Mouse (Mus musculus): Measurements from ENCODE around the gene Pik3r2. TPM values are rescaled to one million over a fixed set of nuclear protein-coding genes. Genes with fewer than 3 reads are reported as not detected.
A peak's percentile ranks its signal among the peaks of the same experiment; 100 is the strongest.

Gene Pik3r2
- polyA plus RNA-seq, 1 experiment from 2014 or later = 30.1 TPM

GRCm38 (mm10) chr8:70816679-70817078 is 40.2 kb upstream of the Pik3r2 start:
- H3K4me2 ChIP-seq (ENCODE audit: low read depth, low read length) = peak overlapping the region; percentile 1
- H3K9me3 ChIP-seq (replicated peaks; ENCODE audit: control insufficient read depth, low read length) = no peaks in the 10 kb centered on the region
- DNase-seq (ENCODE audit: low spot score) (no peak), ATAC-seq (replicated peaks; ENCODE audit: insufficient number of reproducible peaks, low FRiP score, low TSS enrichment, low read depth) (no peak)
- H3K36me3 ChIP-seq (replicated peaks; ENCODE audit: control insufficient read depth, insufficient read depth, low read depth, low read length) = no peaks in the 10 kb centered on the region
- peaks cover 12% of the 10 kb centered on the region for H3K27me3 ChIP-seq (ENCODE audit: control insufficient read depth, insufficient read depth, low read length)
- H3K4me1 ChIP-seq (ENCODE audit: control insufficient read depth, insufficient read depth, low read length) = no peaks in the 10 kb centered on the region; the same call in 1 of the 2 replicates
- H3K9ac ChIP-seq (replicated peaks; ENCODE audit: low read length) = no peak overlapping the region
- 7% methylated on average over 28 of the region's 30 CpGs for WGBS
- H3K27ac ChIP-seq (replicated peaks; ENCODE audit: low read depth, low read length) = no peak overlapping the region
- no peak overlapping the region for H3K4me3 ChIP-seq (ENCODE audit: low read depth, low read length)

GRCm38 (mm10) chr8:70812885-70813284 is 36.4 kb upstream of the Pik3r2 start:
- no peak overlapping the region for H3K4me2 ChIP-seq (ENCODE audit: low read depth, low read length)
- WGBS = 56% methylated on average over 4 of the region's 4 CpGs
- DNase-seq (ENCODE audit: low spot score) (no peak), ATAC-seq (replicated peaks; ENCODE audit: insufficient number of reproducible peaks, low FRiP score, low TSS enrichment, low read depth) (no peak)
- no peak overlapping the region for H3K4me3 ChIP-seq (ENCODE audit: low read depth, low read length)
- no peak overlapping the region for H3K9ac ChIP-seq (replicated peaks; ENCODE audit: low read length)
- peaks cover 12% of the 10 kb centered on the region for H3K27me3 ChIP-seq (ENCODE audit: control insufficient read depth, insufficient read depth, low read length)
- no peaks in the 10 kb centered on the region; the same call in 1 of the 2 replicates for H3K4me1 ChIP-seq (ENCODE audit: control insufficient read depth, insufficient read depth, low read length)
- H3K36me3 ChIP-seq (replicated peaks; ENCODE audit: control insufficient read depth, insufficient read depth, low read depth, low read length) = no peaks in the 10 kb centered on the region
- H3K27ac ChIP-seq (replicated peaks; ENCODE audit: low read depth, low read length) = no peak overlapping the region
- no peaks in the 10 kb centered on the region for H3K9me3 ChIP-seq (replicated peaks; ENCODE audit: control insufficient read depth, low read length)

GRCm38 (mm10) chr8:70812055-70812454 is 35.5 kb upstream of the Pik3r2 start:
- ATAC-seq (replicated peaks; ENCODE audit: insufficient number of reproducible peaks, low FRiP score, low TSS enrichment, low read depth) = no peak
- H3K4me3 ChIP-seq (ENCODE audit: low read depth, low read length) = no peak overlapping the region
- H3K36me3 ChIP-seq (replicated peaks; ENCODE audit: control insufficient read depth, insufficient read depth, low read depth, low read length) = no peaks in the 10 kb centered on the region
- no peak overlapping the region for H3K27ac ChIP-seq (replicated peaks; ENCODE audit: low read depth, low read length)
- DNase-seq (ENCODE audit: low spot score) = no peak
- H3K9ac ChIP-seq (replicated peaks; ENCODE audit: low read length) = no peak overlapping the region
- 47% methylated on average over 4 of the region's 4 CpGs for WGBS
- peaks cover 9% of the 10 kb centered on the region for H3K27me3 ChIP-seq (ENCODE audit: control insufficient read depth, insufficient read depth, low read length)
- H3K9me3 ChIP-seq (replicated peaks; ENCODE audit: control insufficient read depth, low read length) = no peaks in the 10 kb centered on the region
- no peak overlapping the region for H3K4me2 ChIP-seq (ENCODE audit: low read depth, low read length)
- H3K4me1 ChIP-seq (ENCODE audit: control insufficient read depth, insufficient read depth, low read length) = no peaks in the 10 kb centered on the region; the same call in 1 of the 2 replicates

- H3K9me3 ChIP-seq (replicated peaks; ENCODE audit: control insufficient read depth, low read length) = no peaks in the 10 kb centered on the region
- DNase-seq (ENCODE audit: low spot score) (no peak), ATAC-seq (replicated peaks; ENCODE audit: insufficient number of reproducible peaks, low FRiP score, low TSS enrichment, low read depth) (no peak)
- H3K36me3 ChIP-seq (replicated peaks; ENCODE audit: control insufficient read depth, insufficient read depth, low read depth, low read length) = no peaks in the 10 kb centered on the region
- H3K4me3 ChIP-seq (ENCODE audit: low read depth, low read length) = no peak overlapping the region
- H3K27me3 ChIP-seq (ENCODE audit: control insufficient read depth, insufficient read depth, low read length) = no peaks in the 10 kb centered on the region
- no peaks in the 10 kb centered on the region for H3K4me1 ChIP-seq (ENCODE audit: control insufficient read depth, insufficient read depth, low read length)
- no peak overlapping the region for H3K9ac ChIP-seq (replicated peaks; ENCODE audit: low read length)
- no peak overlapping the region for H3K27ac ChIP-seq (replicated peaks; ENCODE audit: low read depth, low read length)
- no peak overlapping the region for H3K4me2 ChIP-seq (ENCODE audit: low read depth, low read length)
- 68% methylated on average over 20 of the region's 20 CpGs for WGBS
These were observed 34.6 kb upstream of the Pik3r2 start for GRCm38 (mm10) chr8:70810962-70811680.

- ATAC-seq (replicated peaks; ENCODE audit: insufficient number of reproducible peaks, low FRiP score, low TSS enrichment, low read depth) (no peak), DNase-seq (ENCODE audit: low spot score) (no peak)
- H3K27ac ChIP-seq (replicated peaks; ENCODE audit: low read depth, low read length) = no peak overlapping the region
- H3K9ac ChIP-seq (replicated peaks; ENCODE audit: low read length) = no peak overlapping the region
- no peak overlapping the region for H3K4me2 ChIP-seq (ENCODE audit: low read depth, low read length)
- 80% methylated on average over 8 of the region's 8 CpGs for WGBS
- H3K4me1 ChIP-seq (ENCODE audit: control insufficient read depth, insufficient read depth, low read length) = no peaks in the 10 kb centered on the region; the same call in 1 of the 2 replicates
- H3K27me3 ChIP-seq (ENCODE audit: control insufficient read depth, insufficient read depth, low read length) = peaks cover 8% of the 10 kb centered on the region; the same call in 1 of the 2 replicates
- H3K36me3 ChIP-seq (replicated peaks; ENCODE audit: control insufficient read depth, insufficient read depth, low read depth, low read length) = no peaks in the 10 kb centered on the region
- H3K4me3 ChIP-seq (ENCODE audit: low read depth, low read length) = no peak overlapping the region
- no peaks in the 10 kb centered on the region for H3K9me3 ChIP-seq (replicated peaks; ENCODE audit: control insufficient read depth, low read length)
These were observed 32.6 kb upstream of the Pik3r2 start for GRCm38 (mm10) chr8:70808955-70809701.

- H3K4me1 ChIP-seq (ENCODE audit: control insufficient read depth, insufficient read depth, low read length) = no peaks in the 10 kb centered on the region; the same call in 1 of the 2 replicates
- H3K4me3 ChIP-seq (ENCODE audit: low read depth, low read length) = no peak within 1 kb of the TSS
- no peaks in the 10 kb centered on the region for H3K9me3 ChIP-seq (replicated peaks; ENCODE audit: control insufficient read depth, low read length)
- H3K36me3 ChIP-seq (replicated peaks; ENCODE audit: control insufficient read depth, insufficient read depth, low read depth, low read length) = no peaks in the 10 kb centered on the region
- H3K4me2 ChIP-seq (ENCODE audit: low read depth, low read length) = no peak within 1 kb of the TSS
- 62% methylated on average over 5 of the region's 5 CpGs for WGBS
- ATAC-seq (replicated peaks; ENCODE audit: insufficient number of reproducible peaks, low FRiP score, low TSS enrichment, low read depth) (no peak), DNase-seq (ENCODE audit: low spot score) (no peak)
- H3K27ac ChIP-seq (replicated peaks; ENCODE audit: low read depth, low read length) = no peak within 1 kb of the TSS
- no peak within 1 kb of the TSS for H3K9ac ChIP-seq (replicated peaks; ENCODE audit: low read length)
- H3K27me3 ChIP-seq (ENCODE audit: control insufficient read depth, insufficient read depth, low read length) = peaks cover 15% of the 10 kb centered on the region
These were observed 31.7 kb upstream of the Pik3r2 start, which contains the start of gene Il12rb1 for GRCm38 (mm10) chr8:70808239-70808638. Gene Il12rb1, plus strand, starts transcription at chr8:70808449.

- ATAC-seq (replicated peaks; ENCODE audit: insufficient number of reproducible peaks, low FRiP score, low TSS enrichment, low read depth) (no peak), DNase-seq (ENCODE audit: low spot score) (no peak)
- no peak overlapping the region for H3K4me2 ChIP-seq (ENCODE audit: low read depth, low read length)
- H3K4me1 ChIP-seq (ENCODE audit: control insufficient read depth, insufficient read depth, low read length) = no peaks in the 10 kb centered on the region; the same call in 1 of the 2 replicates
- no peak overlapping the region for H3K27ac ChIP-seq (replicated peaks; ENCODE audit: low read depth, low read length)
- H3K27me3 ChIP-seq (ENCODE audit: control insufficient read depth, insufficient read depth, low read length) = peaks cover 15% of the 10 kb centered on the region
- H3K9me3 ChIP-seq (replicated peaks; ENCODE audit: control insufficient read depth, low read length) = no peaks in the 10 kb centered on the region
- H3K36me3 ChIP-seq (replicated peaks; ENCODE audit: control insufficient read depth, insufficient read depth, low read depth, low read length) = no peaks in the 10 kb centered on the region
- no peak overlapping the region for H3K4me3 ChIP-seq (ENCODE audit: low read depth, low read length)
- H3K9ac ChIP-seq (replicated peaks; ENCODE audit: low read length) = no peak overlapping the region
- 21% methylated on average over 1 of the region's 1 CpGs for WGBS
These were observed 30.8 kb upstream of the Pik3r2 start for GRCm38 (mm10) chr8:70807304-70807703.

- Histone ChIP-seq H3K4me1 (ENCODE audit: control insufficient read depth, insufficient read depth, low read length) (no peaks in the 10 kb centered on the region; the same call in 1 of the 2 replicates), H3K9ac (replicated peaks; ENCODE audit: low read length) (no peak overlapping the region), H3K36me3 (replicated peaks; ENCODE audit: control insufficient read depth, insufficient read depth, low read depth, low read length) (no peaks in the 10 kb centered on the region), H3K4me3 (ENCODE audit: low read depth, low read length) (no peak overlapping the region), H3K27me3 (ENCODE audit: control insufficient read depth, insufficient read depth, low read length) (peaks cover 15% of the 10 kb centered on the region), H3K27ac (replicated peaks; ENCODE audit: low read depth, low read length) (no peak overlapping the region), H3K4me2 (ENCODE audit: low read depth, low read length) (no peak overlapping the region), H3K9me3 (replicated peaks; ENCODE audit: control insufficient read depth, low read length) (no peaks in the 10 kb centered on the region)
- ATAC-seq (replicated peaks; ENCODE audit: insufficient number of reproducible peaks, low FRiP score, low TSS enrichment, low read depth) = no peak
- DNase-seq (ENCODE audit: low spot score) = no peak
- 66% methylated on average over 4 of the region's 4 CpGs for WGBS
These were observed 30.0 kb upstream of the Pik3r2 start for GRCm38 (mm10) chr8:70806541-70806940.

Data from embryonic facial prominence, embryonic 11.5 days (tissue).